ENCODE assay signal across 8 mouse cellular contexts in the genomic region with DNA sequence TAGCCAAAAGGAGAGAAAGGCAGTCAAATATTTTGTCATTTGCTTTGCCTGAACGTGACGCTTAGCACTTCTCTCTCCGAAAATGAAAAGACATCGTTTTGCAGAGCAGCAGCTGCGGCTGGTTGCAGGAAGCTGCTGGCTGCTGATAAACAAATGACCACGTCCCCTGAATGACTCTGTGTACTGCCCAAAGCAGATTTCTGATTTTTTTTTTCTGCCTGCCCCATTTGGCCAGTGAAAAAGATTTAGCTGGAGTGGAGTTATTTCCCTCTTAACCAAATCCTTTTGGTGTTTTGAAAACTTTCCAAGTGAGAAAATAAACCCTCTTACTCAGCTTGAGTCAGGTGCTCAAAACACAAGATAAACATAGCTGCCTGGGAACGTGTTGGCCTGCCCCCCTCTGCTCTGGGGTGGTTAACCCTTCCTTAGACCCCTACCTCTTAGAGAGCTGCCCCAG.
A peak's percentile ranks its signal among the peaks of the same experiment; 100 is the strongest.
DNase-seq lines count a peak whose midpoint lies in the region; ATAC-seq lines count a peak whose summit lies in the region.

No protein-coding gene starts in this region.

- no peak for ATAC-seq in embryonic facial prominence, embryonic 13.5 days (ENCODE audit: insufficient number of reproducible peaks, insufficient read depth, low FRiP score, low TSS enrichment, low read depth)
- no peak for ATAC-seq in midbrain, embryonic 14.5 days (ENCODE audit: low FRiP score, low TSS enrichment)
- no peak for ATAC-seq in midbrain, embryonic 11.5 days (ENCODE audit: low FRiP score)
- no peak for ATAC-seq in intestine, embryonic 16.5 days
- ATAC-seq in stomach, embryonic 16.5 days (ENCODE audit: insufficient read depth, low FRiP score): 0 out of 2 replicates have a peak, but pooled peaks have one; percentile 53

- no peaks in the 10 kb centered on the region for H3K36me3 ChIP-seq in embryonic facial prominence, embryonic 13.5 days
- no peaks in the 10 kb centered on the region for H3K36me3 ChIP-seq in embryonic facial prominence, embryonic 10.5 days (replicated peaks)
- H3K36me3 ChIP-seq in midbrain, embryonic 14.5 days (ENCODE audit: control insufficient read depth, insufficient read depth, low read length): no peaks in the 10 kb centered on the region
- H3K36me3 ChIP-seq in midbrain, embryonic 11.5 days (ENCODE audit: control insufficient read depth, insufficient read depth, low read length): no peaks in the 10 kb centered on the region
- H3K36me3 ChIP-seq in intestine, embryonic 16.5 days (ENCODE audit: control insufficient read depth, insufficient read depth, low read length): no peaks in the 10 kb centered on the region
- no peaks in the 10 kb centered on the region for H3K36me3 ChIP-seq in stomach, embryonic 16.5 days (ENCODE audit: control insufficient read depth, insufficient read depth, low read length)

- H3K9me3 ChIP-seq in embryonic facial prominence, embryonic 13.5 days: 0 out of 2 replicates have a peak, but pooled peaks cover 4% of the 10 kb centered on the region
- H3K9me3 ChIP-seq in embryonic facial prominence, embryonic 10.5 days: no peaks in the 10 kb centered on the region
- H3K9me3 ChIP-seq in midbrain, embryonic 14.5 days (ENCODE audit: control insufficient read depth, low read length): no peaks in the 10 kb centered on the region
- H3K9me3 ChIP-seq in midbrain, embryonic 11.5 days (ENCODE audit: control insufficient read depth, low read length): no peaks in the 10 kb centered on the region
- H3K9me3 ChIP-seq in intestine, embryonic 16.5 days (ENCODE audit: control insufficient read depth, low read length): no peaks in the 10 kb centered on the region
- H3K9me3 ChIP-seq in stomach, embryonic 16.5 days (replicated peaks; ENCODE audit: control insufficient read depth, low read length): no peaks in the 10 kb centered on the region

- no peak overlapping the region; the same call in 1 of the 2 replicates for H3K27ac ChIP-seq in embryonic facial prominence, embryonic 13.5 days
- no peak overlapping the region for H3K27ac ChIP-seq in embryonic facial prominence, embryonic 10.5 days (replicated peaks)
- H3K27ac ChIP-seq in midbrain, embryonic 14.5 days (replicated peaks; ENCODE audit: low read depth, low read length): no peak overlapping the region
- no peak overlapping the region for H3K27ac ChIP-seq in midbrain, embryonic 11.5 days (ENCODE audit: low read depth, low read length)
- H3K27ac ChIP-seq in intestine, embryonic 16.5 days (ENCODE audit: low read length): peak overlapping the region; percentile 30; the same call in 1 of the 2 replicates
- peak overlapping the region; percentile 31 for H3K27ac ChIP-seq in stomach, embryonic 16.5 days (ENCODE audit: low read length)

- H3K27me3 ChIP-seq in embryonic facial prominence, embryonic 13.5 days: peaks cover 27% of the 10 kb centered on the region
- H3K27me3 ChIP-seq in embryonic facial prominence, embryonic 10.5 days (replicated peaks; ENCODE audit: low read depth, poor library complexity, severe bottlenecking): no peaks in the 10 kb centered on the region
- H3K27me3 ChIP-seq in midbrain, embryonic 14.5 days (ENCODE audit: control insufficient read depth, insufficient read depth, low read length): no peaks in the 10 kb centered on the region
- H3K27me3 ChIP-seq in midbrain, embryonic 11.5 days (ENCODE audit: control insufficient read depth, insufficient read depth, low read length): no peaks in the 10 kb centered on the region
- 0 out of 2 replicates have a peak, but pooled peaks cover 2% of the 10 kb centered on the region for H3K27me3 ChIP-seq in intestine, embryonic 16.5 days (replicated peaks; ENCODE audit: control insufficient read depth, insufficient read depth, low read length)
- no peaks in the 10 kb centered on the region for H3K27me3 ChIP-seq in stomach, embryonic 16.5 days (ENCODE audit: control insufficient read depth, insufficient read depth, low read length)

- no peak for DNase-seq in embryonic facial prominence, embryonic 10.5 days (ENCODE audit: low spot score)
- peak; percentile 14 for DNase-seq in midbrain, embryonic 14.5 days
- DNase-seq in midbrain, embryonic 11.5 days (ENCODE audit: low spot score, missing footprints): no peak
- no peak for DNase-seq in urinary bladder, postnatal 14 days (ENCODE audit: low spot score)
- DNase-seq in adrenal gland, postnatal 14 days: no peak

- peak overlapping the region; percentile 14; the same call in 1 of the 2 replicates for H3K4me2 ChIP-seq in embryonic facial prominence, embryonic 13.5 days
- H3K4me2 ChIP-seq in midbrain, embryonic 14.5 days (ENCODE audit: low read length): 0 out of 2 replicates have a peak overlapping the region, but pooled peaks have one; percentile 15
- H3K4me2 ChIP-seq in midbrain, embryonic 11.5 days: no peak overlapping the region
- H3K4me2 ChIP-seq in intestine, embryonic 16.5 days (ENCODE audit: low read depth, low read length): peak overlapping the region; percentile 32
- H3K4me2 ChIP-seq in stomach, embryonic 16.5 days (ENCODE audit: low read depth, low read length): peak overlapping the region; percentile 41

- no peak overlapping the region for H3K4me3 ChIP-seq in embryonic facial prominence, embryonic 13.5 days
- H3K4me3 ChIP-seq in embryonic facial prominence, embryonic 10.5 days: no peak overlapping the region
- no peak overlapping the region for H3K4me3 ChIP-seq in midbrain, embryonic 14.5 days (replicated peaks; ENCODE audit: low read depth, low read length)
- H3K4me3 ChIP-seq in midbrain, embryonic 11.5 days (ENCODE audit: low read depth, low read length): no peak overlapping the region
- no peak overlapping the region for H3K4me3 ChIP-seq in intestine, embryonic 16.5 days (ENCODE audit: low read length)
- H3K4me3 ChIP-seq in stomach, embryonic 16.5 days (replicated peaks; ENCODE audit: low read length): no peak overlapping the region

- 30% methylated on average over 7 of the region's 7 CpGs for WGBS in embryonic facial prominence, embryonic 13.5 days
- WGBS in embryonic facial prominence, embryonic 10.5 days: 33% methylated on average over 7 of the region's 7 CpGs
- 42% methylated on average over 7 of the region's 7 CpGs for WGBS in midbrain, embryonic 14.5 days
- WGBS in midbrain, embryonic 11.5 days: 37% methylated on average over 7 of the region's 7 CpGs
- WGBS in intestine, embryonic 16.5 days: 6% methylated on average over 7 of the region's 7 CpGs
- WGBS in stomach, embryonic 16.5 days: 2% methylated on average over 7 of the region's 7 CpGs

- no peak overlapping the region for H3K9ac ChIP-seq in embryonic facial prominence, embryonic 13.5 days
- no peak overlapping the region for H3K9ac ChIP-seq in midbrain, embryonic 14.5 days (replicated peaks; ENCODE audit: low read length)
- no peak overlapping the region for H3K9ac ChIP-seq in midbrain, embryonic 11.5 days (ENCODE audit: low read length)
- no peak overlapping the region; the same call in 1 of the 2 replicates for H3K9ac ChIP-seq in intestine, embryonic 16.5 days (ENCODE audit: low read depth, low read length)
- H3K9ac ChIP-seq in stomach, embryonic 16.5 days (ENCODE audit: low read length): no peak overlapping the region

- H3K4me1 ChIP-seq in embryonic facial prominence, embryonic 13.5 days: peaks cover 8% of the 10 kb centered on the region
- H3K4me1 ChIP-seq in embryonic facial prominence, embryonic 10.5 days: 0 out of 2 replicates have a peak, but pooled peaks cover 5% of the 10 kb centered on the region
- no peaks in the 10 kb centered on the region for H3K4me1 ChIP-seq in midbrain, embryonic 14.5 days (ENCODE audit: control insufficient read depth, insufficient read depth, low read length)
- H3K4me1 ChIP-seq in midbrain, embryonic 11.5 days (ENCODE audit: control insufficient read depth, insufficient read depth, low read length): no peaks in the 10 kb centered on the region
- peaks cover 11% of the 10 kb centered on the region for H3K4me1 ChIP-seq in intestine, embryonic 16.5 days (ENCODE audit: control insufficient read depth, insufficient read depth, low read length)
- peaks cover 8% of the 10 kb centered on the region; the same call in 1 of the 2 replicates for H3K4me1 ChIP-seq in stomach, embryonic 16.5 days (ENCODE audit: control insufficient read depth, insufficient read depth, low read length)

Comparison
In these comparisons a context has a peak if more than half of its experiments do, and no peak if none do; other contexts are left out.
1. H3K27ac ChIP-seq: peak in intestine, embryonic 16.5 days (single experiment) and stomach, embryonic 16.5 days (single experiment); none in embryonic facial prominence, embryonic 13.5 days (single experiment), embryonic facial prominence, embryonic 10.5 days (single experiment), midbrain, embryonic 14.5 days (single experiment) and midbrain, embryonic 11.5 days (single experiment).